Mouse (Mus musculus) CH12.LX (cell line): ENCODE measurements around the gene Gm47289.

Source experiments
- BHLHE40 ChIP-seq: IDR thresholded peaks from 2 replicates; pipeline ENCODE4 v1.6.1; 2011; ENCODE audit warnings: mild to moderate bottlenecking, low read depth, low read length, improper control_type of control experiment
- CTCF ChIP-seq, 2 experiments: IDR thresholded peaks in 1 of 2; conservative IDR thresholded peaks in 1 of 2; 2 replicates each; pipeline ENCODE4 v1.5.1; 2011 to 2012; ENCODE audit warnings: low read depth in 2 of 2, low read length in 2 of 2, improper control_type of control experiment in 1 of 2, inconsistent platforms in 1 of 2, mild to moderate bottlenecking in 1 of 2, moderate library complexity in 1 of 2
- MYC ChIP-seq: IDR thresholded peaks from 2 replicates; pipeline ENCODE4 v1.6.1; 2011; ENCODE audit warnings: low read depth, mild to moderate bottlenecking, improper control_type of control experiment, low read length
- POLR2A ChIP-seq: IDR thresholded peaks from 2 replicates; pipeline ENCODE4 v1.6.1; 2011; ENCODE audit warnings: low read depth, mild to moderate bottlenecking, improper control_type of control experiment, low read length

DNA sequence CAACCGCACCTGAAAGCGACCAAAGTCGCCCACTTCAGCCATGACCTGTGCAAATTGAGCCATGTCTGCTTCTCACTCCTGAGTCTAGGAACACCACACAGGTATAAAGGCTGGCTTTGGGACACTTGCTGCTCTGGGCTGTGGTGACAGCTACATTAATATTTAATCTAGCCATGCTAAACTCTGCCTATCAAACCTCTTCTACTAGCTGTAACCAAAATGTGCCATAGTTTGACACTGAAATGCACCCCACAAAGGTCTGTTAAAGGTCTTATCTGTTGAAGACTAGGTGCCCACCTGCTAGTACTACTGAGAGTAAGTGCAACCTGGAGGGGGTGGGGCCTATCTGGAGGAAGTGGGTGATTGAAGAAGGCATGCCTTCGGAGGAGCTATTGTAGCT is 50.0 kb downstream of the Gm47289 start, which contains the start of gene Slc22a13:
- TF ChIP-seq BHLHE40 (no peak), MYC (no peak), CTCF (conservative IDR thresholded peaks at IDR 0.05 in 1 of 2, IDR thresholded peaks at IDR 0.05 in 1 of 2; ENCODE audit: low read depth in 2 of 2, low read length in 2 of 2) (no peak), POLR2A (no peak)
